Mouse (Mus musculus): ENCODE data around the gene Rora. TPM values are rescaled to one million over a fixed set of nuclear protein-coding genes. Genes with fewer than 3 reads are reported as not detected.
A peak's percentile ranks its signal among the peaks of the same experiment; 100 is the strongest.
"Not testable (repeated sequence)": the region's sequence is repeated elsewhere in the genome, so short reads cannot be mapped to it uniquely, and the experiment has no call there.

Gene Rora
- total RNA-seq, 2 experiments from 2014 or later: 68.0 to 81.9 TPM

DNA sequence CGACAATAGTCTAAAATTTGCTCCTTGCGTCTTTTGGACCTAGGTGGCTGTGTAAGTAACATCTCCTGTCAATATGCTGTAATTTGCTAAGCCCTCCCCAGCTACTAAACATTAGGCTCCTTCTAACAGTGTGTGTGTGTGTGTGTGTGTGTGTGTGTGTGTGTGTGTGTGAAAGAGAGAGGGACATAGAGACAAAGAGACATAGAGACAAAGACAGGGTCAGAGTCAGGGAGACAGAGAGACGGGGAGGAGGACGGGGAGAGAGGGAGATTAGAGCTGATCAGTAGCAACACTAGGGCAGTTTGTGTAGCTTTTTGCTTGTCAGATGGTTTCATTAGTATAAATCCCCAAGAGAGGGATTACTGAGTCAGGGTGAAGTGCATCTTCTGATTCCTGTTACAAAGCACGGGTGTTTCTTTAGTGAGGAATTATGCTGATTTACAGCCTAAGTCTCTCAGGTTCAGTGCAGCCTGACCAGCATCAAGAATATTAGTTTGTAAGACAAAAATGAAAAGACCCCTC, 437.2 kb downstream of the Rora start:
- intact Hi-C loops (cut with DNase I): no loop called here
- no peak for DNase-seq (ENCODE audit: low spot score in 2 of 2)

DNA sequence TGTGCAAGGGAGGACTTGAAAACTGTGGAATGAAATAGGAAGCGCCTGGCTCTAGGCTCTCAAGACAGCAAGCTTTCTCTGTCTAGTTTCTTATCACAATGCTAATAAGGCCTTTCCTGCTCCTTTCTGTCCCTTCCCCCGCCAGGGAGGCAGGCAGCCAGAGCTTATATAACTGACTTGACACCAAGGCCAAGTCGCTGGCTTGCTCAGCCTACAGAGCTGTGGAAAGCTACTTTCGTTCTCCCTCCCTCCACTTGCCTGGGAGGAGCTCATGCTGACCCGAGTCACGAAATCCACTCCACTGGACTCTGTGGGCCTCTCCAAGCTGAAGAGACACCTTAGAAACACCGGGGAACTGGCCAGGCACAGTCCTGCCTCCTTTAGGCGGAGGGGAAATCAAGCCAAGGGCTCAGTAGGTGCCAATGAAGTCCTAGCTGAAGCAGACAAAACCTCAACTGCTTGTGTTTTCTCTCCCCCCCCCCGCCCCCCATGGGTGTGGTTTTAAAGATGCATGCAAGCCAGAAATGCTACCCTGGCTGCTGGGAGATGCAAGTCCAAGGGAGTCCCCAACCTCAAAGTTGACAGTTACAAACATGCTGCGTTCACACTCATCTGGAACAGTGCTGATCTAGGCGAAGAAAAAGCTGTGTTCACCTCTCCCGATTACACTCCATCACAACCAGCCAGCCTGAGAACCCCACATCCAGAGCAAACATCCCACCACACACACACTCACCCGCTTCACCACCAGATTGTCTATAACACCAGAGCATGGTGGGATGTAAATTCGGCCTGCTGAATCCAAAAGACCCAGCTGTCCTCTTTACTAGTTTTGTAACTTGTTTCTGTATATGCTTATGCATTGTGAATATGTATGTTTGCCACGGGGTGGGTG, 438.8 kb downstream of the Rora start:
- intact Hi-C loops (cut with DNase I): no loop called here
- DNase-seq (ENCODE audit: low spot score in 2 of 2): peak; percentile 32 to 53

DNA sequence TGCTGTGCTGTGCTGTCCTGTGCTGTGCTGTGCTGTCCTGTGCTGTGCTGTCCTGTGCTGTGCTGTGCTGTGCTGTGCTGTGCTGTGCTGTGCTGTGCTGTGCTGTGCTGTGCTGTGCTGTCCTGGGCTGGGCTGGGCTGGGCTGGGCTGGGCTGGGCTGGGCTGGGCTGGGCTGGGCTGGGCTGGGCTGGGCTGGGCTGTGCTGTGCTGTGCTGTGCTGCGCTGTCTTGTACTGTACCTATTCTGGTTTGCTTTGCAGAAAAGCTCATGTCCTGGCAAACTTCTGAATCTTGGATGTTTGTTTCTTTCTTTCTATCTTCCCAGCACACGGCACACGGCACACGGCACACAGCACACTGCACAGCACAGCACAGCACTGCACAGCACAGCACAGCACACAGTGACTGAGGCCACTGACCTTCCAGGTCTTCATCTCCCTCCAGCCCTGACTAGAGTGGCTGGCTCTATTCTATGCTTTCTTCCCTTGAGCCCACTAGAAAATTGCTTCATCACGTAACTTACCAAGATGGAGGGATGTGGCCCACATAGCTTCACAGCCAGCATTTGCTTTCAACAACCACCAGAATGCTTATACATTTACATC, 446.7 kb downstream of the Rora start:
- intact Hi-C loops (cut with DNase I); DNase-seq (ENCODE audit: low spot score in 2 of 2): not testable (repeated sequence)

GRCm38 (mm10) chr9:69104321-69104720, 450.7 kb downstream of the Rora start:
- intact Hi-C loops (cut with DNase I): no loop called here

DNA sequence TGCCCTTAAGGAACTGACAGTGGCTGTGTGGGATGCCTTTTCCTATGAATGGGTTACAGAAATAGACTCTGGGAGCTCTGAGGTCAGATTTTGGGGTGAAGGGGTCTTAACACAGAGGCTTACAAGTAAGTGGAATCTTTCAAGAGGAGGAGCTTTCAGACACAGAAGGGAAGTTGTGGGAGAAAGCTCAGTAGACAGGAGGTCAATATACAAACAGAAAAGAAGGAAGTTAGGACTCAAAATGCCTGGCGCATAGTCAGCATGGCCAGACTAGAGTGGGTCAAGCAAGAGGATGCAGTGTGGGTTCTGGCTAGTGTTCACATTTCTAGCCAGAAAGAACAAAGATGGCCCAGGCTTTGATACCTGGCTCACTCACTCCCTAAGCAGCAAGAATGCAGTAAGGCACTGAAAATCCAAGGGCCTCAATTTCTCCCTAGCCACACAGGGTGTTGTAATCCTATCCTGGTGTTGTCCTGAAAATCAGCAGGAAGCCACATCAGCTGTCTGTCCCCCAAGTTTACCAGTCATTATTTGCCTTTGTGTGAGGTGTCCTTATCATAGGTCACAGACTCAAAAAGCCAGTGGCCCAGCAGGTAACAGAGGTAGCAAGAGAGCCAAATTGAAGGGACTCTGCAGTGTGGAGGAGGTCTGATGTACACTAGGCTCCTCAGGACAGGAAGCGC, 456.2 kb downstream of the Rora start:
- intact Hi-C loops (cut with DNase I): no loop called here
- no peak for DNase-seq (ENCODE audit: low spot score in 2 of 2)

More at GRCm38 (mm10) chr9:69104321-69104720, 450.7 kb downstream of the Rora start:
- no peak for DNase-seq (ENCODE audit: low spot score in 2 of 2)

DNA sequence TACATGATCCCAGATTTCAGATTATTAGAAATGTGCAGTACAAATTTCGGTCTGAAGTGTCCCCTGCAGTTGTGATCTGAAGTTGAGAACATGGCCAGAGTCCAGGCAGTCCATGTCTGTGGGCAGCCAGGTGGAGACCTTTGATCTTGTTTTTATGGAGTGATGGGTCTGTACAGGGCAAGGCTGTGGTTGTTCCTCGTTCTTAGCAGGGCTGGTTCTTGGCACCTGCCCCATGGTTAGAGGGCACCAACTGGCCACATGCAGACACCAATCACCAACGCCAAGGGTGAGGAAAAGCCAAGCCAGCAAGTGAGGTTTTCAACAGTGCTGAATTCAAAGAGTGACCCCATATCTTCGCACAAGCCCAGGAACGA, 456.7 kb downstream of the Rora start:
- intact Hi-C loops (cut with DNase I): no loop called here
- no peak for DNase-seq (ENCODE audit: low spot score in 2 of 2)

- intact Hi-C loops (cut with DNase I): no loop called here
- no peak for DNase-seq (ENCODE audit: low spot score in 2 of 2)
Measured at GRCm38 (mm10) chr9:69110706-69111105, 457.1 kb downstream of the Rora start.

- intact Hi-C loops (cut with DNase I): no loop called here
- no peak for DNase-seq (ENCODE audit: low spot score in 2 of 2)
Measured at GRCm38 (mm10) chr9:69111539-69111938, 458.0 kb downstream of the Rora start.

- DNase-seq (ENCODE audit: low spot score in 2 of 2): no peak
- intact Hi-C loops (cut with DNase I): no loop called here
Measured at GRCm38 (mm10) chr9:69114429-69114984, 460.9 kb downstream of the Rora start.

GRCm38 (mm10) chr9:69116740-69117139, 463.2 kb downstream of the Rora start:
- intact Hi-C loops (cut with DNase I): no loop called here

GRCm38 (mm10) chr9:69121117-69121740, 467.6 kb downstream of the Rora start:
- intact Hi-C loops (cut with DNase I): no loop called here
- DNase-seq (ENCODE audit: low spot score in 2 of 2): no peak

More at GRCm38 (mm10) chr9:69116740-69117139, 463.2 kb downstream of the Rora start:
- no peak for DNase-seq (ENCODE audit: low spot score in 2 of 2)

DNA sequence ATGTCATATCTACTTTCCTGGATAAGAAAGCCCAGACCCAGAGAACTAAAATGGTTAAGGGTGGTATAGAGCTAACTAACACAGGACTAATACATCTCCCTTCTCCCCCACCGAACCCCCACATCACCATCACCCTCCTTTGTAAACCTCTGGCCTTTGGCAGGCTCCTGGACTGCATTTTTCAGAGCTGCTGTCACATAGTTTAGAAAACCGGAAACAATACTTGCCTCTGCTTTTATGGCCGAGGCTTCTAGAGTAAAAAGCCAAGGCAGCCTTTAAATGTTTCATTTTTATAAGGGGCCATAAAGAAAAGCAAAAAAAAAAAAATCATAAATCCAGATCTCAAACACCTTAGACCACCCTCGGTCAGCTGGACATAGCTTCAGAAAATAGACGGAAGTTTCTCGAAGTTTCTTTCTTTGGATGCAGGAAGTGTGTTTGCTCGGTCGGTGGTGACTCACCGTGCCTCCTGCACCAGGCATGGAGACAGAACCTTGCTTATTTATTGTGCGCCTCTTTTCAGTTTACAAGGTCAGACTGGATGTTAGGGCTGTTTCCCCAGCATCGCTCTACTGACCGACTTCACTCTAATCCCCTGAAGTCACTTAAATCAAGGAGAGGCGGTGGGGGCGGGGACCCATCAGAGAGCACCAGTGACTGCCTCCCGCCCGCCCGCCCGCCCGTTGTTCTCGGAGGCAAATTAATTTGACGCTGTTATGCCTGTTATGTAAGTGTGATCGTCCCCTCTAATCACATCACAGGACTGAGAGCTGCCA, 471.6 kb downstream of the Rora start:
- DNase-seq (ENCODE audit: low spot score in 2 of 2): peak; percentile 49 to 56
- intact Hi-C loops (cut with DNase I): no loop called here

- peak; percentile 42 to 43 for DNase-seq (ENCODE audit: low spot score in 2 of 2)
- intact Hi-C loops (cut with DNase I): no loop called here
Measured at GRCm38 (mm10) chr9:69125787-69126161, 472.2 kb downstream of the Rora start.

- no peak for DNase-seq (ENCODE audit: low spot score in 2 of 2)
- intact Hi-C loops (cut with DNase I): no loop called here
Measured at GRCm38 (mm10) chr9:69126595-69126994, 473.0 kb downstream of the Rora start.

DNA sequence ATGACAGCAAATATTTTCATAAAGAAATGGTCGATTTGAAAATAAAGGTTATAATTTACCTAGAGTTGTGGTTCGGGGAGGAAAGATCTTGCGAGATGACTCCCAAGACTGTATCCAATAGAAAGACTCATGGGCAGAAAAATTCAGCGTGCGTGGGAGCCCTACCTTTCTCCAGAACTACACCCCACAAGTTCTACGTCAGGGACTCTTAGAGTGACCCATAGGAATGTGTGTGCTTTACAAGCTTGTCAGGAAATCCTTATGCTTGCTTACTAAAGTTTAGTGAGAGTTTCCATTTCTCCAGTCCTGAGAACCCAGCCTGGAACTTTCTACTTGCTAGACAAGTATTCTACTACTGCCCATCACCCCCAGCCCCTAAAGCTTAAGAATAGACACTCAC, 474.7 kb downstream of the Rora start:
- DNase-seq (ENCODE audit: low spot score in 2 of 2): no peak
- intact Hi-C loops (cut with DNase I): no loop called here

DNA sequence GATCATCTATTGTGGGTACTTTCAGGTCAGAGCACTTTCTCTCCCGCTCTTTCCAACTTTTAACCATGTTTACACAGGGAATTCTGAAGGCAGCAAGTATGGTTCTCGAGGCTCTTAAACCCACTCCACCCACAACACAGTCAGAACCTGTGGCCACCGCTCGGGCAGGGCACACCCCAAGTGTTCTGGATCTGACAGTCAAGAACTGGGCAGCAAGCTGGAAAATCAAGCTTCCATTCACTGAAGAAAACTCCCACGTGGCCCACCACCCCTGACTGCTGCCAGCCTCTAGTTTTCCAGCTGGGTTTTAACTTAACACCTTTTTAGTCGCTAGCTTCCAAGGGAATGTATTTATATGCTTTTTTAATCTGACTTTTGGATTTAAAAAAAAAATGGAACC, 479.4 kb downstream of the Rora start:
- DNase-seq (ENCODE audit: low spot score in 2 of 2): peak in 1 of 2 experiments; percentile 60
- intact Hi-C loops (cut with DNase I): no loop called here

DNA sequence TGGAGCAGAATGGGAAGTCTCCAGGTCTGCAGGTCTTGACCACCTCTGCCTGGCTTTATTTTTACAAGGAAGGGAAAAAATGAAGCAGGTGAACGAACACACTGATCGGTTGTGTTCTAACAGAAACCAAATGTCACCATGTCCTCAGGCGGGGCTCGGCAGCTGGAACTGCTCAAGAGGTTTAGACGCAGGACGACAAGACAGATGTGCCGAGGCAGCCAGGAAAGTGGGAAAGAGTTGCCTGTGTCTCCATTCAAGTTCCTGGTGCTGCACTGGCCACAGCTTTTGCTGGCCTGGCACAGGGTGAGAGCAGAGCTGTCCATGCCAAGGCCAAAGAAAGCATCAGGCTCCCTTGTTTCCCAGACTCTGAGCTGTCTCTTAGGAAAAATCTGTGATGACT, 480.1 kb downstream of the Rora start:
- intact Hi-C loops (cut with DNase I): no loop called here
- no peak for DNase-seq (ENCODE audit: low spot score in 2 of 2)

- no peak for DNase-seq (ENCODE audit: low spot score in 2 of 2)
- intact Hi-C loops (cut with DNase I): no loop called here
Measured at GRCm38 (mm10) chr9:69134604-69135003, 481.0 kb downstream of the Rora start.

DNA sequence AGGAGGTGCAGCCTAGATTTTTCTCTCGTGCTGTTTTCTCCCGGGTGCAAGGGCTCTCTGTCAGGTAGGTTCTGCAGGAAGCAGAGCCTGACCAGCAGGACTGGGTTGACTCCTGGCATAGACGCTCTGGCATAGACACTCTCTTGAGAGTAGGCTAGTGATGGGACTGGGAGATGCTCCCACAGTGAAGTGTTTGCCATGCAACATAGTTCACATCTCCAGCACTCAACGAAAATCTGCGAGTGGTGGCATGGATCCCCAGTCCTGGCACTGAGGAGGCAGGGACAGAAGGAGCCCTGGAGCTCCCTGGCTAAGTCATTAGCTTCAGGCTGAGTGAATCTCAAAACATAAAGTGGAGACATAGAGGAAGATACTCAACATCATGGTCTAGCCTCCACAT, 483.2 kb downstream of the Rora start:
- DNase-seq (ENCODE audit: low spot score in 2 of 2): no peak
- intact Hi-C loops (cut with DNase I): no loop called here

All from left cerebral cortex, postnatal 25 days (tissue).